Mouse (Mus musculus) gastrocnemius, adult 8-10 months (tissue): Measurements from ENCODE around the gene Gpx3. TPM values are rescaled to one million over a fixed set of nuclear protein-coding genes. Genes with fewer than 3 reads are reported as not detected.
A peak's percentile ranks its signal among the peaks of the same experiment; 100 is the strongest.
"Not testable (repeated sequence)": the region's sequence is repeated elsewhere in the genome, so short reads cannot be mapped to it uniquely, and the experiment has no call there.

ENCODE experiments used
- DNase-seq, 2 experiments: peaks; one replicate each; pipeline ENCODE4 v3.0.0; 2022; ENCODE audit warnings: low spot score in 2 of 2
- total RNA-seq, 4 experiments: library from RNA; stranded (reverse); gene quantifications; 2 replicates each; pipeline ENCODE4 v1.2.4; 2022

The Gpx3 gene
- total RNA-seq, result 100 to 1,000 TPM in 2 of 4 experiments, 10 to 100 TPM in 2; 56.1 to 401 (median 118) TPM

DNA sequence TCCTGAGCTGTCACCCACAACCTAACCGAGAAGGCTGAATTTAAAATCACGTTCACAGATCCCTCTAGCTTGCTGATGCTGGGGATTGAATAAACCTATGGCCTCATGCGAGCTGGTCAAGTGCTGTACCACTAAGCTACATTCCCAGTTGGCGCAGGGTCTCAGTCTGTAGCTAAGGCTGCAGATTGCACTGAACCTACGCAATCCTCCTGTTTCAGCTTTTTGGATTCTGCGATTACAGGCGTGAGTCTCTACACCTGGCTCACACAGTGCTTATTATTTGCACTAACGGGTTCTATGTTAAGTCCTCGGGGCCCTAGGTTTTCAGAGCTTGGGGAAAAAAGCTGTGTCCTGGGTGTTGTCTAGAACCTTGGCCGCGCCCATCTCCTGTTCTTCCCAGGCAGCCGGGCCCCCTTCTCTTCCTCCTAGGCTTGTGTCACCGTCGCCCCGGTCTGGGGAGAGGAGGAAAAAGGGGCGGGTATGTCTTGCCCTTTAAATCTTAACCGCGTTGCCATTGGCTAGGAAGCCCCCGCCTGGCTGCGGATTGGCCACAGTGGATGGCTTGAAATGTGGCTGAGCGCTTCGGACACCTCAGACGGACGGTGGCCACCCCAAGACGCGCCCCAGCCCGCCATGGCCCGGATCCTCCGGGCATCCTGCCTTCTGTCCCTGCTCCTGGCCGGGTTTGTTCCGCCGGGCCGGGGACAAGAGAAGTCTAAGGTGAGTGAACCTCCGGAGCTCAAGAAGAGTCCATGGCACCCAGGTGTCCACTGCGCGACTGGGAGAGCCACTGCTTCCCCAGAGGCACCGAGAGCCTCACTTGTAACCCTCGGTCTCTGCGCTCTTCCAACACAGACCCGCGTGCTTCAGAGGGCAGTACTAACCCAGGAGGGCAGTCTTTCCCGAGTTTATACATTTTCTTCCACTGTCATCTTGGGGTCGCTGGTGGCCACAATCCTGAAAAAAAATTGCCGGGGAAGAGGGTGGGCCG lies at the start of gene Gpx3:
Gpx3 (plus strand) TSS at position 121 of the 991 bp plus-strand sequence.
- DNase-seq, result peak; percentile 72 to 82

DNA sequence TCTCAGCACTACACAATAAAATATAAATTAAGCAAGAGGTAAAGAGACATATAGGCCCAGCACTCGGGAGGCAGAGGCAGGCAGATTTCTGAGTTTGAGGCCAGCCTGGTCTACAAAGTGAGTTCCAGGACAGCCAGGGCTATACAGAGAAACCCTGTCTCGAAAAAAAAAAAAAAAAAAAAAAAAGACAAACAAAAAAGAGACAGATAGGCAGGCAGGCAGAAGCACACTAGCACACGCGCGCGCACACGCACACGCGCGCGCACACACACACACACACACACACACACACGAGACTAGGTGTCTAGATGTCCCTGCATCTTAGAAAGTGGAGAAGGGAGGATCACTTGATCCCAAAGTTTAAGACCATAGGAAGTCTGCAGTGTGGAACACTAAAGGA lies 43.4 kb upstream of the Gpx3 start:
- not testable (repeated sequence) for DNase-seq

DNA sequence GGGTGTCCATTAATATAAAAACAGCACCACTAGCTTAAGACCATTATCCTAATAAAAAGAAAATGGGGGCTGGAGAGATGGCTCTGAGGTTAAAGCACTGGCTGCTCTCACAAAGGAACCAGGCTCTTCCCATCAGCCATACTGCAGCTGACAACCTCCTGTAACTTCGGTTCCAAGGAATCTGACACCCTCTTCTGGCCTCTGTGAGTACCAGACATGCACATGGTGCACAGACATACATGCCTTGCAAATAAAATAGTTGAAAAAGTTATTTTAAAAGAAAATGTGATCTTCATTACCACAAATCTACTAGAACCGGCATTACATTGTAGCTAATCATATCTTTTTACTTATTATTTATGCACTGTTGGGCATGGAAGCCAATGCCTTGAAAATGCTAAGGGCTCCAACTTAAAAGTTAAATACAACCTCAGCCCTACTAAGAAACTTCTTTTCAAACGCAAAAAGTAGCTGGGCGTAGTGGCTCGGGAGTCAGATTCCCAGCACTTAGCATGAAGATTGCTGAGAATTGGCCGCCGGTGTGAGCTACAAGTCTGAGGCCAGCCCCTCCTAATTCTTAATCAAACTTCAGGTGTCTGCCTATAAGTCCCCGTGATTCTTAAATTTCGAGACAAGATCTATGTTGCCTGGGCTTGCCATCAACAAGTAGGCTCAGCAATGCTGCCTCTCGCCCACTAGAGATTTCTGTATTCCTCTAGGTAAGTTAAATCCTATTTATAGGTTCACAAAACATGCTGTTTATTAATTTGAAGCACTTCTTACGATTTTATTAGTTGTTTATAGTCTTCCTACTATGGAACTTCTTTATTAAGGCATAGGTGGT lies 42.7 kb upstream of the Gpx3 start:
- DNase-seq, result no peak

DNA sequence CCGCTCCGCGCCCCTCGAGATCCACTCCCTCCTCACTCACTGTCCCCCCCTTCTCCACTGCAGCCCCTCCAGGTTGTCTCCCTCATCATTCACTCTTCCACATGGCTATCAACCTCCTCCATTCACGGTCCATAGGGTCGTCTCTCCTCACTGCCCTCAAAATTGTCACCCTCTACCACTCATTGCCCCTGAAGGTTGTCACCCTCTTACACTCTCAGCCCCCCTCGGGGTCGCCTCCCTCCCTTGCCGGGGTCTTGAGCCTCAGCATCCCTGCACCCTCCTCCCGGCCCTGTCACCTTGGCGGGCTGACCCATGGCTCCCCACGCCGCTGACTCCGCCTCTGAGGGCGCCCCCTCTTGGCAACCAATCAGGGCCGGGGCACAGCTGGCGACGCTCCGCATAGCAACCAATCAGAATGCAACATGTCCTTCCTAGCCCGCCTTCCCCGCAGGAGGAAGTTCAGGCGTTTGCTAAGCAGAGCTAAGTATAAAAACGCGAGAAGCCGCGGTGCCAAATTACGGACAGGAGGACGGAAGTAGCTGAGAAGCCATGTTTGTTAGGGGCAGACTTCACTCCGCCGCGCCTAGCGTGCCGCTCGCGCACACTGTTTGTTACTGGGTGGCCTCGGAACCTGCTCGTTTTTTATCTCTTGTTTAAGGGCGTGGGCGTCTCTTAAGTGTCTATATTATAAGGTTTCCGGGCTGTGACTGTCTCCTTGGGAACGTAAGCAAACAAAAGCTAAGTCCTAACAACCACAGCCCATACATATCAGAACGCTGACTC lies 41.8 kb upstream of the Gpx3 start, which contains the start of gene Lyrm7:
Lyrm7 (minus strand) TSS at position 661 of the 783 bp plus-strand sequence.
- DNase-seq, result peak; percentile 96 to 97

DNA sequence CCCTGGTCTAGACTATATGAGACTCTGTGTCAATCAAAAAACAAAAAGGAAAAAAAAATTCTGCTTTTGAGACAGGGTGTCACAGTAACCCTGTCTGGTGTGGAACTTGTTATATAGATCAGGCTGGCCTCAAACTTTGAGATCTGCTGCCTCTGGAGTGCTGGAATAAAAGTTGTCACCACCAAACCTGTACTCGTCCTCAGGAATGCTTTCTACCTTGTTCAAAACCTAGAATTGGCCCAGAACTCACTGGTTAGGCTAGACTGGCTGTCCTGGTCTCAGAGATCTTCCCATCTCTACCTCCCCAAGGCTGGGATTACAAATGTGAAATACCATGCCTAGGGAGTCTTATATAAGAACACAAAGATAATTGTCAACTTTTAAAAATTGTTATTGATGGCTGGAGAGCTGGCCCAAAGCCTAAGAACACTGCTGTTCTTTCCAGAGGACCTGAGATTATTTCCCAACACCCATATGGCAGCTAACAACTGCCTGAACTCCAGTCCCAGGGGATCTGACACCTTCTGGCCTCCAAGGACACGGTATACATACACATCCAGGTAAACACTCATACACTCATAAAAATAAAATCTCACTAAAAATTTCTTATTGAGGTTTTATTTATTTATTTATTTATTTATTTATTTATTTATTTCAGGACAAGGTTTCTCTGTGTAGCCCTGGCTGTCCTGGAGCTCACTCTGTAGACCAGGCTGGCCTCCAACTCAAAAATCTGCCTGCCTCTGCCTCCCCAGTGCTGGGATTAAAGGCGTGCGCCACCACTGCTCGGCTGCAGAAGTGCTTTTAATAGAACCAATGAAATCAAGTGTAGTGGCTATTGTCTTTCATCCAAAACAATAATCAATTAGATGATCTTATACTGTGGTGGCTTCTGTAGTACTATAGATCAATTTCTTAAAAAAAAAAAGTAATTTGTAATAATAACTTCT lies 40.5 kb upstream of the Gpx3 start:
- no peak for DNase-seq

DNA sequence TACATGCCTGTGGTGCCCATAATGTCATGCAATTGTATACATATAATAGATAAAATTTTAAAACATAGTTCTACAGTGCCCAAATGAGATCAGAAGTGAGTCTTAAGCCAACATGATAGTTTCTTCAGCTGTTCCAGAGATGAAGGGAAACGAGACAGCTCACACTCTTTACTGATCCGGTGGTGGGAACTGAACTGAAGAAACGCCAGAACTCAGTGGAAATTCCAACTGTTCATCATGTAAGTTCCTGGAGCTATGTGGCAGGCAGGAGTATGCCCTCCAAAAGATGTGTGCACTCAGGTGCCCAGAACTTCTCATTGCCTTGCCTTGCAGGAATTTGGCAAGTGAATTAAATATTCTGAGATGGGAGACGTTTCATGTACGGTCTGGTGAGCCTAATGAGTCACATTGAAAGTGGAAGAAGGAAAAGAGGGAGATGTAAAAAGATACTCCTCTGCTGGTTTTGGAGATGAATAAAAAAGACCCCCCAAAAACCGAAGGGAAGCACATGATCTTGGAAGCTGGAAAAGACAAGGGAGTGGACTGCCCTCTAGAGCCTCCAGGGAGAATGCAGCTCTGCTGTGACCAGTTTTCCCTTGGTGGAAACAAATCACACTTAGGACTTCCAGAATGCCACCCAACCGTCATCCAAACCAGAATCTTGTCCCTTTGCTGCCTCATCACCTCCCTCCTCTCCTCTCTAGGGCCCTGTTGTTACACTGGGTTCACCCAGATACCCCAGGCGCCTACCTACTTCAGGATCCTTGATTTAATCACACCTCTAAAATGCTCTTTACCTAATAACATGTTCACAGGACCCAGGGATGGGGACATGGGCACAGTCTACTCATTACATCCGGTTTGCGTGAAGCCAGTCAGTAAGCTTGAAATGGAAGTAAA lies 39.4 kb upstream of the Gpx3 start:
- no peak for DNase-seq

DNA sequence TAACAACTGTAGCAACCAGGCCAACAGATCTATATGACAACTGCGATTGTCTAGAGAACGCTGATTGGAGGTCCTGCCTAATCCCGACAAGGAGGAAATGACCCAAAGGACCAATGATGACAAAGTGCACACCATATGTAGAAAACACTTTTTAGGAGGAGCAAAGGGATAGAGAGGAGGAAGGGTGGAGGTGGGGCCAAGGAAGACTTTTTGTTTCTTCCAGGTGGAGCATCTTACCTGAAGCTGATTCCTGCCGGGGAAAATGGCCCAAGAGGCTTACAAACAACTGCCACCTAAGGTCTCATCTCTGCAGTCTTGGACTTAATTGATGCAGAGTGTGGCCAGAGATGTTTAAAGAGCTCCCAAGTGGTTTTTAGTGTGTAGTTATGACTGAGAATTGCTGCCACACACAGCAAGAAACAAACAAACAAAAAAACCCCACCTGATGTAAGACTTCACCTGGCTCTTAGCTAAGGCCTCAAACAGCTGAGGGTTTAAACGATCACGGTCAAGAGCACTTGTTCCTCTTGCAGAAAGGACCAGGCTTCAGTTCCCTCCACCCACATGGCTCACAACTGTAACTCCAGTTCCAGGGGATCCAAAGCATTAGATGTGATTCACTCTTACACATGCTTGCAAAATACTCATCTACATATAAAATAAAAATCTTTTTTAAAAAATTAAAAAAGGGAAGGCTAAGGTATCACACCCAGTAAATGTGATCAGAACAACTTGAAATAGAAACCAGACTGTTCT lies 36.7 kb upstream of the Gpx3 start:
- no peak for DNase-seq

DNA sequence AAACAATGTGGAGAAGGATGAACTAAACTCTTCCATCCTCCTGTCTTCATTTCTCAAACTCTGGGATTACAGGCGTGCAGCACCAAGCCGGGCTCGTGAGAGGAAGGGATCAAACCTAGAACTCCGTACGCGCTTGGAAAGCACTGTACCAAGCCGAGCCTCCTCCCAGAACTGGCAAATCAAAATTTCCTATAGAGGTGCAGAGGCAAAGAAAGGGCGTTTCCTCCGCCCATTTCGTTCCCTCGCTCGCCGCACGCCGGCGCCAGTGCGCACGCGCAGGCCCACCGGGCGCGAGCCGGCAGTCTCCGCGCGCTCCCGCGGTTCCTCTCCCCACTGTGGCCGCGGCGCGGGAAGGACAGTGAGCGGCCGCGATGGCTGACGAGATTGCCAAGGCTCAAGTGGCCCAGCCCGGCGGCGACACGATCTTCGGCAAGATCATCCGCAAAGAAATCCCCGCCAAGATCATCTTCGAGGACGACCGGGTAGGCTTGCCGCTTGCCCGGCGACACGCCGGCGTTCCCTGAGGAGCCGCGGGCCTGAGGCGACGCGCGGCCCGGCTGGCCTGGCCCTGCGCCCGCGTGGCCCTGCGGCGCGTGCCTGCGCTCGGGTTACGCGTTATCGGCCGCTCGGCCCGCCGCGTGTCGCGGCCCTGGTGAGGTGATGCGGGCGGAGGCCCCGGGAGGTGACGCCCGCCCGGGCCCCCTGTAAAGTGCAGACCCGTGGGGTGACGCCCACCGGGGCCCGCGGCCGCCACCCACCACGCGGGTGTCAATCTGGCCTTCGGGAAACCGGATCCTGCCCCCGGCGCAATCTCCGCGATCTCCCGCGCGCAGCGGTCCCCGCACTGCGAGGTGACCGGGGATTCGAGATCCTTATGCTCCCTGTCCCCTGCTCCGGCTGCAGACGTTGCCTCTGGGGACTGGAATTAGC lies 35.9 kb upstream of the Gpx3 start, which contains the start of gene Hint1:
Hint1 (plus strand) TSS at position 265 of the 930 bp plus-strand sequence.
- DNase-seq, result peak; percentile 85 to 87

DNA sequence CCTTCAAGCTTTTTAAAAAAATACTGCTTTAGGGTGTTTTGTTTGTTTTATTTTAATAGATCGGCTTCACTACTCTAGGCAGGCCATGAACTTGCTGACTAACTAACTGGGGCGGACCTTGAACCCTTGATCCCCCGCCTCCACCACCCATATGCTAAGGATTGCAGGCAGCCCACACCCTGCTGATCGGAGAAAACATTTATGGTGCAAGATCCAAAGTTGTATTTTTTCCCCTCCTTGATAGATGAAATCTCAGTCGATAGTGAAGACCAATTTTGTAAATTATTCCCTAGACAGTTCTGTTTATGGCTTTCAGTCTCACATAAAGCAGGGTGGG lies 35.2 kb upstream of the Gpx3 start:
- DNase-seq, result no peak

DNA sequence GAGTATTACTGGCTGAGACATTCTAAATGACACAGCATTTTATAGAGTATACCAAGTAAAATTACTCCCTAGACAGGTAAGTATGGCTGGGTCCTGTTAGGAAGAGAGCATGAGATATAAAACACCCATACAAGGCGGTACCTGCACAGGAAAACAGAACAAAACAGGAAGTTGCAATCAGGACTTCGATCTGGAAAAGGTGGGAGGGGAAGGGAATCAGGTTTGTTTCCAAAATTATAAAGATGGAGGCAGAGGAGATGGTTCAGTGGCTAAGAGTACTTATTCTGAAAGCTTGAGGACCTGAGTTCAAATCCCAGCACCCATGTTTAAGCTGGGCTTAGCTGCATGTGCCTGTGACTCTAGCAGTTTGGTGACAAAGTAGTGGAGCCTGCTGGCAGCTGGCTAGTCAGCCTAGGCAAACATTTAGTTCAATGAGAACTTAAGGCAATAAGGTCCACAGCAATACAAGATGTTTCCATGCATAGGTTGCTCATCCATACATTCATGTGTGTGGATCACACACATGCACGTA lies 34.3 kb upstream of the Gpx3 start:
- no peak for DNase-seq

DNA sequence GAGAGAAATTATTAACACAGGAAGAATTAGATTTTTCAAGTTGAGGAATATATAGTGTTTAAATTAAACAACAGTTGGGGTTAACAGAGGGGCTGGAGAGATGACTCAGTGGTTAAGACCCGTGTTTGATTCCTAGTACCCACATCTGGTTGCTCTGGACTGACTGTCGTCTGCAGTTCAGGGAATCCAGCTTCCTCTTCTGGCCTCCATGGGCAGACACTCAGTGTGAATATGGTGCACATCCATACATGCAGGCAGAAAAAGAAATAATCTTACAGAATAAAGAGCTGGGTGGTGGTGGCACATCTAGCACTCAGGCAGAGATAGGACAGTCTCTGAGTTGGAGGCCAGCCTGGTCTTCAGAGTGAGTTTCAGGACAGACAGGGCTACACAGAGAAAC lies 33.8 kb upstream of the Gpx3 start:
- DNase-seq, result no peak

DNA sequence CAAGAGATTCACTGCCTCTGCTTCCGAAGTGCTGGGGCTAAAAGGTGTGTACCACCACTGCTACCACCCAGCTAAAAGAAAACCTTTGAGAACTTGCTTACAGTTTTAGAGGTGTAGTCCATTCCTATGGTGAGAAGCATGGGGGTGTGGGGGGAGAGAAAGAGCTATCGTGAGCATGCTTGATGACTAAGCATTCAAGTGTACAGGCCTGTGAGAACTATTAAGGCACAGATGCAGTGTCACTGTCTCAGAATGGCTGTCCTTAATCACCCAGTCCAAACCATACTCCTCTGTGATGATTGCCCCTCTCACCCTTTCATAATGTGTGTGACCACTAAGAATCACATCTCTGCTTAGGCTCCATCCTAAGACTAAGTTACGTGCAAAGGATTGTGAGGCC lies 32.9 kb upstream of the Gpx3 start:
- no peak for DNase-seq

DNA sequence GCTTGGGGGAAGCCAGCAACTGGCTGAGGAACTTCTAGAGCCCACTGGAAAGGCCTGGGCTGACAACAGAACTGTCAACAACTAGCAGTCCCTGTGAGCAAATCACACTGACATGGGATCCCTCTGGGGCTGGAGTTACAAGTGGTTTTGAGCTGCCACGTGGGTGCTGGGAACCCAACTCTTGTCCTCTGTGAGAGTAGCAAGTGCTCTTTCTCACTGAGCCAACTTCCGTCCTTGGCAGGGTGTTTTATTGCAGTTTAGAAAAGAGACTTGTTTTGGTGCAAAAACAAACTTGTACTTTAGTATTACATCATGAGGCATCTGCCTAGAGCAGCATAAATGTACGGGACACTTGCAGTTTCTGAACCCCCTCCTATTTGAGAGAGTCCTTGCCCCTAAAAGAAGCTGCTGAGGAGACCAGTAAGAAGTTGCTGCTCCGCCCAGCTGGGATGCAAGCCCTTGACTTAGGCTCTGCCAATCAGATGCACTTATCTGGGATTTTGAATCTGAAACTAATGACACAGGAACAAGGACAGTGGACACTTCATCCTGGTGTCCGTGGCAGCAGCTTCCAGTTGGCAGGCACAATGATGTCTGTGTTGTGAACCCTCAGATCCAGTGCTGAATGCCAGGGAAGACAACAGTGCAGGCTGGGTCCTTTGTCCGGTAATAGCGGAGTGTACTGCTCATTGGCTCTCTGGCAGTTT lies 30.3 kb upstream of the Gpx3 start:
- no peak for DNase-seq

DNA sequence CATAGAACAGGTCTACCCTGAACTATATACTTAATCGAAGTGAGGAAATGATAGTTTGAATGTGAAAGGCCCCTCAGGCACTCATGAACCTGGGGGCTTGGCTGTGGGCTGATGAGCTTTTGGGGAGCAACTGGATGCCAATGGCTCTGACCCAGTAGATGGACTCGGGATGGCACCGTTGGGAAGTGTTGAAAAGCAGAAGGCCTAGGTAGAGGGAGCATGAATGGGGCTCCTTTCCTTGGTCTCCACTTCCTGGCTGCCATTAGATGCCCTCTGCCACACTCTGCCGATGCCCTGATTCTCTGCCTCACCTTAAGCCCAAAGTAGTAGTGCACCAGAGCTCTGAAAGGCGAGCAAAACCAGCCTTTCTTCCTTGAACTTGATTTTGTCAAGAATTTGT lies 26.2 kb upstream of the Gpx3 start:
- no peak for DNase-seq

DNA sequence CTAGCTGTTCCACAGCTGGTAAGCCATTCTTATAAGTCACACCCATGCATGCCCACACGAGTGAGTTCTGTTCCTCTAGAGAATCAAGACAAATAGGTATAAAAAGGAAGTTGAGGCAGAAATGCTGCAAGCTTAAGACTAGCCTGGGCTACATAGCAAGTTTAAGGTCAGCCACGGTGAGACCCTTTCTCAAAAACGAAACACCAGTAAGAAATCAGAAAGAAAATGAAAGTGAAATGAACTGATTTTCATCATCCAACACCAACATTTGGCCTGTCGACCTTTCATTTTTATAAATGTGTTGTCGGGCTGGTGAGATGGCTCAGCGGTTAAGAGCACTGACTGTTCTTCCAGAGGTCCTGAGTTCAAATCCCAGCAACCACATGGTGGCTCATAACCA lies 23.4 kb upstream of the Gpx3 start:
- DNase-seq, result no peak

DNA sequence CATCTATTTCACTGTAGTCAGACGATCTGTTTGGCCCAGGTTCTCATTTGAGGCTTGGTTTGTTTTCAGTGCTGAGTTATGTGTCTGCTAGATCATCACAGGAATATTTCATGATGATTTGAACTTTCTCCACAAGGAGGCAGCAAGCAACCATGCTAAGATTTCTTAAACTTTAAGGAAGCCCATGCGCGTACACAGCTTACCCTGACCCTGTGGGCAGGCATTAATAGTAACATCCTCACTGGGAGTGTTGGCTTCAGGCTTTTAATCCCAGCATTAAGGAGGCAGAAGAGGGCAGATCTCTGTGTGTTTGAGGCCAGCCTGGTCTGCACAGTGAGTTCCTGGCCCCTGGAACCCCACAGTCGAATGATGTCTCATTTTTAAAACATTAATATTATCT lies 22.8 kb upstream of the Gpx3 start:
- DNase-seq, result peak; percentile 31 to 44
